Mouse (Mus musculus): Measurements from ENCODE around the gene Cypt14. TPM values are rescaled to one million over a fixed set of nuclear protein-coding genes. Genes with fewer than 3 reads are reported as not detected.
"Not testable (repeated sequence)": the region's sequence is repeated elsewhere in the genome, so short reads cannot be mapped to it uniquely, and the experiment has no call there.

The Cypt14 gene
- total RNA-seq (2021), result not detected

GRCm38 (mm10) chrX:39863504-39863903 is at the start of gene Cypt14:
TSS of gene Cypt14 (minus strand) at chrX:39863604.
- DNase-seq, result not testable (repeated sequence)

All from layer of hippocampus, postnatal 36 days (tissue).